Mouse (Mus musculus): ENCODE measurements around the gene Tgm2.

- TF ChIP-seq CTCF (IDR thresholded peaks at IDR 0.05; ENCODE audit: extremely low read depth, insufficient read depth, low read length) (no peak), POLR2A (IDR thresholded peaks at IDR 0.05; ENCODE audit: extremely low read depth, insufficient read depth, low read length) (no peak)
Measured at GRCm38 (mm10) chr2:158155615-158156014, 9.4 kb upstream of the Tgm2 start.
